Mouse (Mus musculus): ENCODE measurements at regions not wholly inside any gene's neighbourhood (a gene's known extent, or its start where the extent isn't known, plus 50 kb on each side); places are given as distances from the start of the nearest gene placed in this dataset.

GRCm38 (mm10) chr7:37337616-37338015 is 435.8 kb downstream of the Zfp536 start:
- DNase-seq (ENCODE audit: low spot score), result no peak

DNA sequence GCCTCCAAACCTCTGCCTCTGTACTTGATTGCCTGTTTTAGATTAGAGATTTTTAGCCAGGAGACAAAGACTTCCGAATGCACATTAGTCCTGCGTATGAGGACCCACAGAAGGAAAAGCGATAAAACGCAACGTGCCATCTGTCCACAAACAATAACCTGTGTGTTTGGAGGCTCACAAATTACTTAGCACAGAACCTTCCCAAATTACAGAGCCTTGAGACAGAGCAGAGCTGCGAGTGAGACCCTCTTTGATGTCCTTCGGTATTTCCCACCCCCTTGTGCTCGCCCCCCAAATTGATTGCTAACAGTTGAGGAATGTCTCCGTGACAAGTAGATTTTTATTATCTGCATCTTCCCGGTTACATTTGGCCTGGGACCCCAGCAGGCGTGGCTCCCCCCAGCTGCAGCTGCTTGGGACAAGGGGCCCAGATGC is 435.4 kb downstream of the Zfp536 start:
- DNase-seq (ENCODE audit: low spot score), result no peak

GRCm38 (mm10) chr7:37342613-37343012 is 430.8 kb downstream of the Zfp536 start:
- DNase-seq (ENCODE audit: low spot score), result no peak

DNA sequence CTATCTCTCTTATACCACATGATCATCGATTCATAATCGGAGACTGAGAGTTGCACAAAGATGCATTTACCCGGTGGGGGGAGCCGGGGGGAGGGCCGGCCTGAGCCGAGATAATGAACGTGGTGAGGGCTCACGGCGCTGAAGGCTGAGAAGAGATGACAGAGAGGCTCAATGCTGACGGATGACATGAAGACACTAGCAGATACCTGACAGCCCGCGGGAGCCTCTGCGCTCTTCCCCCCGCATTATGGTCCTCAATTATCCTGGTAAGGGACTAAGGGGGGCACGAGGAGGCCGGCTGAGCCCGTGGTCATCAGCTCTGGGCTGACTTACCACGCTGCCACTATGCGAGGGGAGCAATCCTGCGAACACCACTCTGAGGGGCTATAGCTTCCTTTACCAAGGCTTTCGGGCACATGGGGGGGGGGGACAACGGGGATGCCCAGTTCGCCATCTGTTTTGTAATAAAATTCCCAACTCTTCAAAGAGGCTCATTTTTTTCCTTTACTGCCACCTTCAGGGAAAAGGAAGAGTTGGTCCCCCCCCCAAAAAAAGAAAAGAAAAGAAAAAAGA is 430.3 kb downstream of the Zfp536 start:
- no peak for DNase-seq (ENCODE audit: low spot score)

- DNase-seq (ENCODE audit: low spot score), result no peak
Observed at GRCm38 (mm10) chr7:37343691-37344233, 429.7 kb downstream of the Zfp536 start.

GRCm38 (mm10) chr7:37346041-37346440 is 427.4 kb downstream of the Zfp536 start:
- DNase-seq (ENCODE audit: low spot score), result peak; percentile 42

GRCm38 (mm10) chr7:37357647-37358395 is 415.6 kb downstream of the Zfp536 start:
- peak; percentile 83 for DNase-seq (ENCODE audit: low spot score)

- no peak for DNase-seq (ENCODE audit: low spot score)
Observed at GRCm38 (mm10) chr7:37358492-37358891, 414.9 kb downstream of the Zfp536 start.

GRCm38 (mm10) chr7:37359473-37359872 is 414.0 kb downstream of the Zfp536 start:
- no peak for DNase-seq (ENCODE audit: low spot score)

GRCm38 (mm10) chr7:37360171-37360570 is 413.3 kb downstream of the Zfp536 start:
- DNase-seq (ENCODE audit: low spot score), result no peak

DNA sequence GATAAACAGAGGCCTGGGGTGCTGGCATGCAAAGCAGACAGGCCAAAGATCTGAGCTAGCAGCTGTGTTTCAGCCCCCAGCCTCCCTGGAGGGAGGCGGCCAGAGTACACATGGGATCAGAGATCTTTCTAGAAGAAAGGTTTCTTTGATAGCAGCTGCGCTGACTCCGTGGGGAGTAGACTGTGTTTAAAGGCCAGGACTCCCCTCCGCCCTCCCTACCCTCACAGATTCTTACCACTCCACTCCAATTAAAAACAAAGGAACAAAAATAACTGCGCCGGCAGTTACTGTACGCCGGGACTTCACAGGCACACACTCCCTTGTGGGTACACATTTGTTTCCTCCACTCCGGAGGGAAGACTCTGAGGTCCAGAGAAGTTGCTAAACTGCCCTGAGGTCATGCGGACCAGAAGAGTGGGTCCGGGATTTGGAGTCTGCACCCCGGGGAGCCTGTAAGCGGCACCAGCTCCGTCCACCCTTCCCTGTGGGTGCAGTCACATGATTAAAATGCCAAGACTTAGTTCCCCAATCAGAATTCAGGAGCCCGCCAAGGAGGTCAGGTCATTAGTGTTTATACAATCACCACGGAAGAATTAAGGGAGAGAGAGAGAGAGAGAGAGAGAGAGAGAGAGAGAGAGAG is 411.5 kb downstream of the Zfp536 start:
- peak; percentile 40 for DNase-seq (ENCODE audit: low spot score)

DNA sequence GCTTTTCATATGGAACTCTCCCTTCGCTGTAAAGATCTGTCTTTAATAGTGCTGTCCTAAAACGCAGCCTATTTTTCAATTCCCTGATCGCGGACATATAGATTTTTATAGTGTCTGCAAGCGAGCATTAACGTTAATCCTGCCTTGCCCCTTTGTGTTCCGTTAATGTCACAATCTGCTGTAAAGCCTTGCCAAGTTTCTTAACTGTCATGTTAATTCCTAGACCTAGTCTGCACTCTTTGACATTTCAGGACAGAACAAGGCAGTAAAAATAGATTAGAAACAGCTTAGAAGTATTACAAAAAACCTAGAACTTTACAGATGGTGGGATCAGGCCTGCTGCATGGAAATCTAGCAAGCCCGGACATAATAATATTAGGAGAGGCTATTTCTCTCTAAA is 410.6 kb downstream of the Zfp536 start:
- no peak for DNase-seq (ENCODE audit: low spot score)

DNA sequence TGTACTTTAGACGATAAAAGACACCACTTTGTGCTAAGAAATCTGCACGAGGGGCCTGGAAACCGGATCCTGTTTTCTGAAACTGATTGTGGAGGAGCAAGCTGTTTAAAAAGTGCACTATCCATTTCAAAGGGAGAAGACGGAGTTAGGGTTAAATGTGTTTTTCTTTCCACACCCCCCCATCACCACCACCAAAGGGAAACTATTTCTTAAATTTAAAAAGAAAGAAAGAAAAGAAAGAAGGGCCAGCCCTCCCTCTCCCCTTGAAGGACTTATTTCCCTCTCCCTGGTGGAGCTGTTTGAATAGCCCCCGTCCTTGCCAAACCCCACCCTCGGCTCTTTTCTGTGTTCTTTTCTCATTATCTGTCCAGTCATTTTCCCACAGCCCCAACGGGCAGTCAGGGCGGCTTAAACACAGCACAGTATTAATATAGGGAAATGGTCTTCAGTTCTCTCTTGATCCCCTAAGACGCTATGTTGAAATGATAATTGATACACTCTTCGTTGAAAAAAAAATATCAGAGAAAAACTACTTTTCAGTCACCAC is 409.7 kb downstream of the Zfp536 start:
- DNase-seq (ENCODE audit: low spot score), result no peak

DNA sequence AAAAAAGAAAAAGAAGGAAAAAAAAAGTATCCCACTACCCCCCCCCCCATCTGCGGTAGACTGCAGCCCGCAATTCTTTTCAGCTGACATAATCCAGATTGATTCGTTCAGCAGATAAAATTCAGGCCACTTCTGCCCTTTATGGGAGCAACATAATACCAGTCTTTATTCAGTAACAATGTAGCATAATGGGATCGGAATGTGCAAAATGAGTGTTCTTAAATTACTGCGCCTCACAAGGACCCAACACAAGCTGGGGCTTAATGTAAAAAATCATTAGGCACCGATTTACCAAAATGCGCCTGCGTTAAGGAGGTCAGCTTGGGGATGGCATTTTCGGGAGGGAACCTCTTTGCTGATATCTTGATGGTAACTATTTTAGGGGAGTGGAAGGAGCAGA is 409.2 kb downstream of the Zfp536 start:
- no peak for DNase-seq (ENCODE audit: low spot score)

GRCm38 (mm10) chr7:37366006-37366405 is 407.4 kb downstream of the Zfp536 start:
- DNase-seq (ENCODE audit: low spot score), result no peak

GRCm38 (mm10) chr7:37369698-37370097 is 403.7 kb downstream of the Zfp536 start:
- DNase-seq (ENCODE audit: low spot score), result no peak

GRCm38 (mm10) chr7:37373864-37374263 is 399.6 kb downstream of the Zfp536 start:
- DNase-seq (ENCODE audit: low spot score), result peak; percentile 64

- DNase-seq (ENCODE audit: low spot score), result no peak
Observed at GRCm38 (mm10) chr7:37375044-37375443, 398.4 kb downstream of the Zfp536 start.

- no peak for DNase-seq (ENCODE audit: low spot score)
Observed at GRCm38 (mm10) chr7:37375591-37375990, 397.9 kb downstream of the Zfp536 start.

DNA sequence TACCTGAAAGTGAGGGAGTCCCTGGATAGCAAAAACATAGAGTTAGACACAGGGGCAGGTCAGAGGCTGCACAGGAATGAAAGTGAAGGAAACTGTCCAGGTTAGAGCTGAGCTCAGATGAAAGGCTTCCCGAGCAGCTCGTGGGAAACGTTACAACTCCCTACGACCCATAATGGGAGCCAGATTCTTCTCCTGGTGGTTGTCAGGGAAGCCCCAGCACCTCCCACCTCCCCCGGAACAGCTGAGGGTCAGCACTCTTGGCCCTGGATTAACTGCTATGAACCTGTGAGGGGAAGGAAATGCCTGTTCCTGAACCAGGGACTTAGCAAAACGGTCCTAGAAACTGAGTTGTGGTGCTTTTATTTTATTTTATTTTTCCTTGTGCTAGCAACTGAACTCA is 397.2 kb downstream of the Zfp536 start:
- no peak for DNase-seq (ENCODE audit: low spot score)

GRCm38 (mm10) chr7:37377889-37378521 is 395.4 kb downstream of the Zfp536 start:
- no peak for DNase-seq (ENCODE audit: low spot score)

DNA sequence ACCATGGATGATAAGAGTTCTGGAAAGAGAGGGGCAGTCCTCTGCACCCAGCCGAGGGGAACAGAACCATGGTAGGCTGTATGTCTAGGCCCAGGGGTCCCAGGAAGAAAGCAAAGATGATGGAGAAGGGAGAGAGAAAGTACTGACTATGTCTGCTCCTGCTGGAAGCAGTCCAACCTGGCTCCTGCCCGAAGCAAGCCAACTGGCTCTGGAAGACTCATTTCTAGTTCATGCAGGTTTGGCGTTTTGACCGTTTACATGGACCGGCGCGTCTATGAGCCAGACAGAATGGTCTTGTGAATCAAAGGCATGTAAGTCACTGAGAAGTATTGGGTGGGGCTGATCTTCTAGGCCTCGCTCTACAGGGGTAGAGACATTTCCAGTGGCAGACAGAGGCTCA is 385.6 kb downstream of the Zfp536 start:
- DNase-seq (ENCODE audit: low spot score), result no peak
